Mouse (Mus musculus) c-Kit-positive CD71-negative TER-119-negative erythroid progenitor cells, embryonic 14.5 days (primary cell): ENCODE results near the gene Cdh19.

Experiments
- DNase-seq: peaks from one replicate; pipeline ENCODE4 v3.0.0-alpha.2; 2013; ENCODE audit warnings: low read depth

The Cdh19 gene

DNA sequence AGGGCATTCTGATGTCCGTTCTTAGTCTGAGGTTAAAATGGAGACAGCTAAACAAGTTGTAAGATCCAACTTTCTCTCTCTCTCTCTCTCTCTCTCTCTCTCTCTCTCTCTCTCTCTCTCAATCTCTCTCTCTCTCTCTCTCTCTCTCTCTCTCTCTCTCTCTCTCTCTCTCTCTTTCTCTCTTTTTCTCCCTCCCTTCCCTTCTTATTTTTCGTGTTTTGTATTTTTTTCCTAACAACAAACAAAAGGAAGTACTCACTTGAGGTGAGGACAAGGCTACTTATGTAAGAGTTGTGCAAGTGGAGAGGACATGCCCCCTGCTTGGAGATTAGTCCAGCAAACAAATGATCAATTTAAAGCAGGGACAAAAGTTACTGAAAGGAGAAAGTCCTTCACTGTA, at the start of gene Cdh19:
Gene Cdh19, minus strand, starts transcription at position 101 of the 400 bp plus-strand sequence.
- DNase-seq, result no peak

DNA sequence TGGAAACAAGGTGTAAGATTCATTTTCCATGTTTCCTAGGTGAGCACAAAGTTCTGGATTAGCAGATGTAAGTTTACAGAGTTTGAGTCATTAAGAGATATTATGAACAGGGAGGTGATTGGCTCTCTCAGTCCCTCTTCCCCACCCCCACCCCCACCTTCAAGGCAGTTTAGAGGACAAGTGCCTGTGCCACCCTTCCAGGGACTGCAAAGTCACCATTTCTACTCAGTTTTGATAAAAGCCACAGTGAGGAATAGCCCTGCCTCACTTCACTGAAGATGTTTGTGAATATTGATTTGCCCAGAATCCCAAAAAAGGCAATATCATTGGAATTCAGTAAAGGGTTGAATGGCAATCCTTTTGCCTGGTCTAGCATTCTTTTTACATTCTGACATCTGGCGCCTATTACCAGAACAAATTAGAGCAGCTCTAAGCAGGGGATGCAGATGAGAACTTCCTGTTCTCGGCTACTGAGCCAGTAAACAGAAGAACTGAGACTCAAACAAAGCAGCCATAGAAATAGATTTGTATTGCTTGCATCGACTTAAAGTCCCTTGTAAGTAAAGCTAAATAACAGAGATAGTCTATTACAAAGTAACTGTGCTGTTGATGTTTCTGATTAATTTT, 43.2 kb upstream of the Cdh19 start:
- DNase-seq, result no peak

DNA sequence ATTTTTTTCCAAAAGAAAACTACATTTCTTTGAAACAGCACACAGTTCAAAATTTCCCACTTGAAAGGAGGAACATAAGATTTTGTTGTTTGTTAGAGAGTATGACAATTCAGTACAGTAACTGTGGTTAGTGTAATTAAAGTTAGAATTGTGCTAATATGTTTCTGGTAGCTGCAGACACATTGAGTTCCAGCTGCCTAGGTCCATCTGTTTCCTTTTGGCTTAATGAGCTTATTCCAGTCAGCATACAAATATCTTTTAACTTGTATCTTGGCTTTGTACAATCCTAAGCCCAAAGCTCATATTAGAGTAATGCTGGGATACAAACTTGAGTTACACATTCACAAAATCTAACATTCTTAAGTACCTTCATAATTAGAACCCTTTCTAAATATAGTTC, 40.3 kb upstream of the Cdh19 start:
- no peak for DNase-seq

DNA sequence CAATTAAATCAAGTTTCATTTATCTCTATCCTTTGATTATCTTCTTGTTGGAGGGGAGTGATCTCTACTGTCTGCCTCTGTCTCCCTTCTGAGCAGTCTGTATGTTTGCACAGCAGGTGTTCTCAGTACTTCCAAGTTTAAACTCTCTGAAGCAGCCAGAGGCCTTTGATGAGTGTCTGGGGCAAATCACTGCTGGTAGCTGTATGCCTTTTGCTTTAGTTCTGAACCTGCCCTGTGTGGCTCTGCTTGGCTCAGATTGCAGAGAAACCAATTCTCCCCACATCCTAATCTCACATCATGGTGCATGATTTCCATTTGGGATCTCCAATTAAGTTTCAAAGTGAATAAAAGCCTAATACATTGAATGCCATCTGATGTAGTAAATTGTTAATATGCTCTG, 12.4 kb upstream of the Cdh19 start:
- DNase-seq, result no peak

- DNase-seq, result no peak
Measured at GRCm38 (mm10) chr1:110969201-110969600, 8.2 kb downstream of the Cdh19 start.

GRCm38 (mm10) chr1:110909752-110910151, 67.6 kb downstream of the Cdh19 start:
- DNase-seq, result no peak

- no peak for DNase-seq
Measured at GRCm38 (mm10) chr1:110909218-110909617, 68.2 kb downstream of the Cdh19 start.

GRCm38 (mm10) chr1:110904266-110904665, 73.1 kb downstream of the Cdh19 start:
- DNase-seq, result no peak
